Mouse (Mus musculus) hindbrain, embryonic 13.5 days (tissue): ENCODE measurements around the gene Slc41a1. TPM values are rescaled to one million over a fixed set of nuclear protein-coding genes. Genes with fewer than 3 reads are reported as not detected.
A peak's percentile ranks its signal among the peaks of the same experiment; 100 is the strongest.

Experiments used
- ATAC-seq: fragments of 200-750 bp; cut with Nextera tagmentation; 2 replicates; pipeline ENCODE4 v1.8.0; 2017; ENCODE audit warnings: moderate TSS enrichment; ENCODE audit not compliant: low FRiP score
- H3K27ac ChIP-seq: fragments of 300-500 bp; sonication (generic); 2 replicates; pipeline ENCODE4 v1.5.1; 2015; ENCODE audit warnings: inconsistent platforms, mild to moderate bottlenecking, moderate library complexity
- H3K27me3 ChIP-seq: fragments of 300-500 bp; sonication (generic); 2 replicates; pipeline ENCODE4 v1.6.1; 2015; ENCODE audit warnings: mild to moderate bottlenecking, inconsistent platforms
- H3K36me3 ChIP-seq: fragments of 300-500 bp; sonication (generic); 2 replicates; pipeline ENCODE4 v1.6.1; 2015; ENCODE audit warnings: mild to moderate bottlenecking, inconsistent platforms
- H3K4me1 ChIP-seq: fragments of 300-500 bp; sonication (generic); replicated peaks from 2 replicates; pipeline ENCODE4 v1.6.1; 2015; ENCODE audit warnings: inconsistent platforms
- H3K4me2 ChIP-seq: fragments of 300-500 bp; sonication (generic); 2 replicates; pipeline ENCODE4 v1.6.1; 2015; ENCODE audit warnings: inconsistent platforms, mild to moderate bottlenecking, moderate library complexity
- H3K4me3 ChIP-seq: fragments of 300-500 bp; sonication (generic); 2 replicates; pipeline ENCODE4 v1.5.1; 2015; ENCODE audit warnings: mild to moderate bottlenecking, inconsistent platforms
- H3K9ac ChIP-seq: fragments of 300-500 bp; sonication (generic); 2 replicates; pipeline ENCODE4 v1.6.1; 2015; ENCODE audit warnings: mild to moderate bottlenecking, inconsistent platforms
- H3K9me3 ChIP-seq: fragments of 300-500 bp; sonication (generic); 2 replicates; pipeline ENCODE4 v1.6.1; 2016; ENCODE audit warnings: inconsistent platforms
- WGBS: fragments of 180-500 bp; shearing (Covaris S2); methylation state at CpG from one replicate; pipeline ENCODE4 v1.1.7; 2015; 5-methylcytosine and 5-hydroxymethylcytosine counted together
- polyA plus RNA-seq: library from polyadenylated mRNA; unstranded; fragments of >200 nt; fragmentation: Nextera tagmentation; extraction: Ambion mirVana; gene quantifications from 2 replicates; pipeline ENCODE4 v1.2.1, GENCODE M21; 2015

Slc41a1 gene
- polyA plus RNA-seq = 13.3 and 13.6 TPM in 2 replicates

GRCm38 (mm10) chr1:131827207-131827786 lies at the start of gene Slc41a1:
TSS of gene Slc41a1 (plus strand) at chr1:131827493.
- Histone ChIP-seq H3K9ac (peak within 1 kb of the TSS; percentile 87), H3K4me2 (peak within 1 kb of the TSS; percentile 82), H3K36me3 (peaks cover 9% of the 10 kb centered on the region; the same call in 1 of the 2 replicates), H3K27me3 (0 out of 2 replicates have a peak, but pooled peaks cover 2% of the 10 kb centered on the region), H3K27ac (peak within 1 kb of the TSS; percentile 86), H3K9me3 (no peaks in the 10 kb centered on the region), H3K4me1 (peaks cover 46% of the 10 kb centered on the region), H3K4me3 (peak within 1 kb of the TSS; percentile 76)
- ATAC-seq = peak; percentile 68
- WGBS = 3% methylated on average over 25 of the region's 25 CpGs

- ATAC-seq = no peak
- Histone ChIP-seq H3K9me3 (no peaks in the 10 kb centered on the region), H3K9ac (no peak overlapping the region), H3K4me2 (no peak overlapping the region), H3K27me3 (peaks cover 16% of the 10 kb centered on the region), H3K4me1 (peaks cover 7% of the 10 kb centered on the region), H3K27ac (no peak overlapping the region; the same call in 1 of the 2 replicates), H3K36me3 (no peaks in the 10 kb centered on the region), H3K4me3 (no peak overlapping the region)
- 29% methylated on average over 3 of the region's 3 CpGs for WGBS
Measured at GRCm38 (mm10) chr1:131794591-131794990, 32.7 kb upstream of the Slc41a1 start.

GRCm38 (mm10) chr1:131795171-131795570 lies 32.1 kb upstream of the Slc41a1 start:
- Histone ChIP-seq H3K4me1 (peaks cover 7% of the 10 kb centered on the region), H3K36me3 (no peaks in the 10 kb centered on the region), H3K4me3 (no peak overlapping the region), H3K9ac (no peak overlapping the region), H3K27me3 (peaks cover 16% of the 10 kb centered on the region), H3K4me2 (no peak overlapping the region), H3K27ac (no peak overlapping the region), H3K9me3 (no peaks in the 10 kb centered on the region)
- no peak for ATAC-seq
- 85% methylated on average over 3 of the region's 3 CpGs for WGBS

GRCm38 (mm10) chr1:131797202-131797909 lies 29.9 kb upstream of the Slc41a1 start, which contains the start of gene Pm20d1:
TSS of gene Pm20d1 (plus strand) at chr1:131797381.
- Histone ChIP-seq H3K9ac (no peak within 1 kb of the TSS), H3K4me1 (peaks cover 7% of the 10 kb centered on the region), H3K36me3 (no peaks in the 10 kb centered on the region), H3K27me3 (peaks cover 16% of the 10 kb centered on the region), H3K4me3 (peak within 1 kb of the TSS; percentile 27), H3K4me2 (peak within 1 kb of the TSS; percentile 50), H3K9me3 (no peaks in the 10 kb centered on the region), H3K27ac (no peak within 1 kb of the TSS)
- ATAC-seq = no peak
- WGBS = 8% methylated on average over 26 of the region's 26 CpGs

- H3K9me3 ChIP-seq = no peaks in the 10 kb centered on the region
- WGBS = 37% methylated on average over 1 of the region's 1 CpGs
- no peak for ATAC-seq
Measured at GRCm38 (mm10) chr1:131800001-131800400, 27.3 kb upstream of the Slc41a1 start.

GRCm38 (mm10) chr1:131801071-131801470 lies 26.2 kb upstream of the Slc41a1 start:
- WGBS = 94% methylated on average over 8 of the region's 8 CpGs
- Histone ChIP-seq H3K4me2 (no peak overlapping the region), H3K27ac (no peak overlapping the region), H3K4me1 (peaks cover 7% of the 10 kb centered on the region), H3K4me3 (no peak overlapping the region), H3K9me3 (no peaks in the 10 kb centered on the region), H3K27me3 (peaks cover 16% of the 10 kb centered on the region), H3K36me3 (no peaks in the 10 kb centered on the region), H3K9ac (no peak overlapping the region)
- no peak for ATAC-seq

More at GRCm38 (mm10) chr1:131800001-131800400, 27.3 kb upstream of the Slc41a1 start:
- Histone ChIP-seq H3K27ac (no peak overlapping the region), H3K4me2 (no peak overlapping the region), H3K4me3 (no peak overlapping the region), H3K9ac (no peak overlapping the region), H3K36me3 (no peaks in the 10 kb centered on the region), H3K4me1 (peaks cover 7% of the 10 kb centered on the region), H3K27me3 (peaks cover 16% of the 10 kb centered on the region)

GRCm38 (mm10) chr1:131802652-131803051 lies 24.6 kb upstream of the Slc41a1 start:
- no peak for ATAC-seq
- WGBS = 92% methylated on average over 5 of the region's 5 CpGs
- Histone ChIP-seq H3K9ac (no peak overlapping the region), H3K4me1 (peaks cover under 1% of the 10 kb centered on the region; the same call in 1 of the 2 replicates), H3K27me3 (peaks cover 9% of the 10 kb centered on the region; the same call in 1 of the 2 replicates), H3K27ac (no peak overlapping the region), H3K36me3 (no peaks in the 10 kb centered on the region), H3K9me3 (no peaks in the 10 kb centered on the region), H3K4me2 (no peak overlapping the region), H3K4me3 (no peak overlapping the region)

GRCm38 (mm10) chr1:131804166-131804565 lies 23.1 kb upstream of the Slc41a1 start:
- Histone ChIP-seq H3K4me2 (no peak overlapping the region), H3K4me1 (no peaks in the 10 kb centered on the region), H3K4me3 (no peak overlapping the region), H3K9me3 (no peaks in the 10 kb centered on the region), H3K9ac (no peak overlapping the region), H3K27me3 (no peaks in the 10 kb centered on the region), H3K36me3 (no peaks in the 10 kb centered on the region), H3K27ac (no peak overlapping the region)
- WGBS = 95% methylated on average over 3 of the region's 3 CpGs
- no peak for ATAC-seq

- no peak for ATAC-seq
- Histone ChIP-seq H3K9ac (no peak overlapping the region), H3K4me2 (no peak overlapping the region), H3K36me3 (no peaks in the 10 kb centered on the region), H3K27me3 (no peaks in the 10 kb centered on the region), H3K27ac (no peak overlapping the region), H3K4me3 (no peak overlapping the region), H3K9me3 (no peaks in the 10 kb centered on the region), H3K4me1 (no peaks in the 10 kb centered on the region)
- 82% methylated on average over 1 of the region's 1 CpGs for WGBS
Measured at GRCm38 (mm10) chr1:131808986-131809385, 18.3 kb upstream of the Slc41a1 start.

- Histone ChIP-seq H3K27me3 (no peaks in the 10 kb centered on the region), H3K9me3 (no peaks in the 10 kb centered on the region), H3K4me3 (no peak overlapping the region), H3K4me2 (no peak overlapping the region), H3K27ac (no peak overlapping the region), H3K36me3 (no peaks in the 10 kb centered on the region), H3K9ac (no peak overlapping the region), H3K4me1 (no peaks in the 10 kb centered on the region)
- no peak for ATAC-seq
- 74% methylated on average over 2 of the region's 2 CpGs for WGBS
Measured at GRCm38 (mm10) chr1:131809651-131810050, 17.6 kb upstream of the Slc41a1 start.

- Histone ChIP-seq H3K9me3 (no peaks in the 10 kb centered on the region), H3K27ac (no peak overlapping the region), H3K4me3 (no peak overlapping the region), H3K4me1 (no peaks in the 10 kb centered on the region), H3K36me3 (no peaks in the 10 kb centered on the region), H3K27me3 (no peaks in the 10 kb centered on the region), H3K4me2 (no peak overlapping the region), H3K9ac (no peak overlapping the region)
- 96% methylated on average over 1 of the region's 1 CpGs for WGBS
- no peak for ATAC-seq
Measured at GRCm38 (mm10) chr1:131811393-131811792, 15.9 kb upstream of the Slc41a1 start.

GRCm38 (mm10) chr1:131812006-131812405 lies 15.3 kb upstream of the Slc41a1 start:
- ATAC-seq = no peak
- WGBS = 81% methylated on average over 9 of the region's 9 CpGs
- H3K27ac ChIP-seq = no peak overlapping the region

More at GRCm38 (mm10) chr1:131812006-131812405, 15.3 kb upstream of the Slc41a1 start:
- Histone ChIP-seq H3K4me2 (no peak overlapping the region), H3K36me3 (no peaks in the 10 kb centered on the region), H3K4me3 (no peak overlapping the region), H3K27me3 (no peaks in the 10 kb centered on the region), H3K9me3 (no peaks in the 10 kb centered on the region), H3K4me1 (no peaks in the 10 kb centered on the region), H3K9ac (no peak overlapping the region)
